In the genomic region with DNA sequence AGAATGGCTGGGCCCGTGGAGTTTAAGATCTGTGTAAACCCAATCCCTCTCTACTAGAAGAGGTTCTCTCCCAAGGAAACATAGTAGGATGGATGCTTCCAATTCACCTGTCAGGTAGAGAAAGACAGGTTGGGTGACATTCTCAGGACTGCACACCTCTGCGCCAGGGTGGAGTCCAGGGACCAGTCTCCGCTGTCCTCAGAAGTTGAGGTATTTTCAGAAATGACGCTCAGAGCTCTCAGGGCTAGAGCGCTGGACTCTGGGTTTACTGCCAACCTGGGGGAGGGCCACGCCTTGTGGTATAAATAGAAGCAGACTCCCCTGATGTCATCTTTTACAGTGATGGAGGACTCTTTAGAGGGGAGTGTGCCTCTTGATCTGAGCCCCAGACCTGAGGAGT, we compare ENCODE assay signal across 9 mouse cellular contexts. TPM values are rescaled to one million over a fixed set of nuclear protein-coding genes. Genes with fewer than 3 reads are reported as not detected.
DNase-seq lines count a peak whose midpoint lies in the region; ATAC-seq and TF ChIP-seq lines count a peak whose summit lies in the region.
"Had no signal": no experiment of that assay in that cellular context is flagged by ENCODE, and none has a peak within 500 bp of the region (broad histone marks: within the 10 kb centered on the region; RNA-seq: fewer than 3 reads in every experiment).

No protein-coding gene starts in this region.

- H3K4me2 ChIP-seq in intestine, embryonic 14.5 days (ENCODE audit: low read length): peak overlapping the region; percentile 84

- ATAC-seq in intestine, embryonic 14.5 days (replicated peaks; ENCODE audit: low FRiP score, low TSS enrichment, low read depth): no peak; the same call in 1 of the 2 replicates

- peaks cover 2% of the 10 kb centered on the region; the same call in 1 of the 2 replicates for H3K36me3 ChIP-seq in intestine, embryonic 14.5 days (ENCODE audit: control insufficient read depth, insufficient read depth, low read length)
- H3K36me3 ChIP-seq in macrophage (ENCODE audit: inconsistent target): no peaks in the 10 kb centered on the region

- no peak for DNase-seq in left cerebral cortex, adult 2 months (ENCODE audit: extremely low spot score in 1 of 2, low spot score in 2 of 2)
- DNase-seq in left cerebral cortex, adult 8-10 months (ENCODE audit: low spot score in 2 of 2): no peak
- DNase-seq in gastrocnemius, postnatal 25 days: peak; percentile 28
- peak; percentile 60 for DNase-seq in intestine, embryonic 14.5 days (ENCODE audit: low spot score)
- DNase-seq in embryo, embryonic 10.5 days (ENCODE audit: low spot score): no peak
- DNase-seq in urinary bladder, postnatal 10 days (ENCODE audit: low spot score): no peak
- DNase-seq in left cerebral cortex, postnatal 36 days (ENCODE audit: low spot score in 2 of 2): no peak

- no peak for TF ChIP-seq CTCF in left cerebral cortex, adult 2 months (IDR thresholded peaks at IDR 0.05)

- H3K27me3 ChIP-seq in intestine, embryonic 14.5 days (replicated peaks; ENCODE audit: control insufficient read depth, insufficient read depth, low read length): no peaks in the 10 kb centered on the region

- H3K9me3 ChIP-seq in intestine, embryonic 14.5 days (ENCODE audit: control insufficient read depth, low read length): no peaks in the 10 kb centered on the region
- H3K9me3 ChIP-seq: G1E had no signal

- H3K9ac ChIP-seq in intestine, embryonic 14.5 days (ENCODE audit: low read length): no peak overlapping the region; the same call in 1 of the 2 replicates

- WGBS in intestine, embryonic 14.5 days: 55% methylated on average over 6 of the region's 6 CpGs
- WGBS in macrophage (ENCODE audit: missing documents): 85% methylated on average over 6 of the region's 6 CpGs

- no peaks in the 10 kb centered on the region for H3K79me2 ChIP-seq in macrophage (ENCODE audit: inconsistent target)

- intact Hi-C loops in left cerebral cortex, adult 2 months (cut with DNase I): loop anchor here (2.0 to 10.0 kb wide), 2 partner anchors 41 to 197 kb away; a partner anchor contains a TSS
- intact Hi-C loops in left cerebral cortex, postnatal 36 days (cut with DNase I): loop anchor here (1.0 to 2.0 kb wide), 2 partner anchors 43 to 193 kb away; a partner anchor contains a TSS

- H3K4me3 ChIP-seq in left cerebral cortex, adult 2 months: peak overlapping the region; percentile 63; the same call in 1 of the 2 replicates
- peak overlapping the region; percentile 63; the same call in 1 of the 2 replicates for H3K4me3 ChIP-seq in intestine, embryonic 14.5 days (ENCODE audit: low read depth, low read length)
- no peak overlapping the region for H3K4me3 ChIP-seq in macrophage (ENCODE audit: inconsistent target)

- H3K4me1 ChIP-seq in intestine, embryonic 14.5 days (replicated peaks; ENCODE audit: control insufficient read depth, insufficient read depth, low read length): peaks cover 33% of the 10 kb centered on the region

- H3K27ac ChIP-seq in left cerebral cortex, adult 2 months: peak overlapping the region; percentile 88
- peak overlapping the region; percentile 92 for H3K27ac ChIP-seq in intestine, embryonic 14.5 days (ENCODE audit: low read depth)
- peak overlapping the region; percentile 82; the same call in 1 of the 2 replicates for H3K27ac ChIP-seq in macrophage

RNA-seq across cellular contexts. Expression of a gene that starts 0.6 kb away (rescaled TPM):
- total RNA-seq in left cerebral cortex, adult 2 months (2021): 10 to 100 TPM; 23.0 to 27.5 TPM
- total RNA-seq in left cerebral cortex, adult 8-10 months (2022): 10 to 100 TPM; 22.5 to 29.1 (median 25.3) TPM
- 1 to 10 TPM; 5.8 to 6.0 TPM for total RNA-seq in gastrocnemius, postnatal 25 days (2021)
- polyA plus RNA-seq in intestine, embryonic 14.5 days (2014; fragmentation: Nextera tagmentation; extraction: Ambion mirVana): 53.5 and 60.1 TPM in 2 replicates
- 10 to 100 TPM in 25 of 26 experiments, 1 to 10 TPM in 1; 7.3 to 45.3 (median 21.4) TPM for total RNA-seq in macrophage (2018; cell fraction: chromatin; rRNA removed)
- 10 to 100 TPM in 25 of 26 experiments, 1 to 10 TPM in 1; 9.8 to 18.2 (median 15.1) TPM for total RNA-seq in macrophage (2018; cell fraction: cytosol; rRNA removed)
- 10 to 100 TPM in 24 of 26 experiments, 1 to 10 TPM in 2; 5.8 to 45.3 (median 18.7) TPM for total RNA-seq in macrophage (2018; cell fraction: nucleus; rRNA removed)
- 11.7 to 18.7 TPM (median 18.2 TPM) in 3 replicates for polyA plus RNA-seq in macrophage (2018)
- total RNA-seq in left cerebral cortex, postnatal 36 days (2021): 10 to 100 TPM; 23.9 to 30.8 TPM

RNA-seq across cellular contexts. Expression of a gene that starts 41.6 kb away (rescaled TPM):
- total RNA-seq in left cerebral cortex, adult 2 months (2021): 10 to 100 TPM; 51.3 to 55.7 TPM
- total RNA-seq in left cerebral cortex, adult 8-10 months (2022): 10 to 100 TPM; 53.2 to 54.7 (median 54.1) TPM
- total RNA-seq in gastrocnemius, postnatal 25 days (2021): 10 to 100 TPM; 25.0 to 27.9 TPM
- polyA plus RNA-seq in intestine, embryonic 14.5 days (2014; fragmentation: Nextera tagmentation; extraction: Ambion mirVana): 21.1 and 24.5 TPM in 2 replicates
- 100 to 1,000 TPM in 23 of 26 experiments, 10 to 100 TPM in 3; 78.1 to 293 (median 171) TPM for total RNA-seq in macrophage (2018; cell fraction: chromatin; rRNA removed)
- 10 to 100 TPM; 25.1 to 61.3 (median 41.7) TPM for total RNA-seq in macrophage (2018; cell fraction: cytosol; rRNA removed)
- 100 to 1,000 TPM in 13 of 26 experiments, 10 to 100 TPM in 13; 46.3 to 201 (median 102) TPM for total RNA-seq in macrophage (2018; cell fraction: nucleus; rRNA removed)
- 32.8 to 42.9 TPM (median 42.0 TPM) in 3 replicates for polyA plus RNA-seq in macrophage (2018)
- 10 to 100 TPM; 53.4 to 61.2 TPM for total RNA-seq in left cerebral cortex, postnatal 36 days (2021)

Comparison
In these comparisons a context has a peak if more than half of its experiments do, and no peak if none do; other contexts are left out.
1. DNase-seq: peak in gastrocnemius, postnatal 25 days (single experiment) and intestine, embryonic 14.5 days (single experiment); none in left cerebral cortex, adult 2 months (0 of 2), left cerebral cortex, adult 8-10 months (0 of 2), embryo, embryonic 10.5 days (single experiment), urinary bladder, postnatal 10 days (single experiment) and left cerebral cortex, postnatal 36 days (0 of 2).
2. Peak in every context shown above with its lines, with median percentiles within 50 percentile points of each other: H3K27ac ChIP-seq.